Comparison of ENCODE assay signal across 8 mouse cellular contexts in genomic region chr9:57639661-57640328, GRCm38 (mm10). TPM values are rescaled to one million over a fixed set of nuclear protein-coding genes. Genes with fewer than 3 reads are reported as not detected.
DNase-seq lines count a peak whose midpoint lies in the region; ATAC-seq and TF ChIP-seq lines count a peak whose summit lies in the region.

No protein-coding gene starts in this region.

- peaks cover 10% of the 10 kb centered on the region; the same call in 1 of the 2 replicates for H3K36me3 ChIP-seq in heart, embryonic 10.5 days
- peaks cover 7% of the 10 kb centered on the region for H3K36me3 ChIP-seq in C2C12 (ENCODE audit: control insufficient read depth, insufficient read depth)
- no peaks in the 10 kb centered on the region; the same call in 1 of the 2 replicates for H3K36me3 ChIP-seq in forebrain, postnatal 0 days (ENCODE audit: insufficient read depth)
- H3K36me3 ChIP-seq in liver, embryonic 16.5 days (ENCODE audit: control insufficient read depth, insufficient read depth) = no peaks in the 10 kb centered on the region

- H3K4me3 ChIP-seq in heart, embryonic 10.5 days = peak overlapping the region; percentile 38
- no peak overlapping the region for H3K4me3 ChIP-seq in C2C12 (ENCODE audit: insufficient read depth, poor library complexity, severe bottlenecking)
- H3K4me3 ChIP-seq in forebrain, postnatal 0 days (ENCODE audit: low read depth, low read length) = no peak overlapping the region
- peak overlapping the region; percentile 43 for H3K4me3 ChIP-seq in liver, embryonic 16.5 days (ENCODE audit: low read depth, low read length)

- H3K4me1 ChIP-seq in heart, embryonic 10.5 days = peaks cover 81% of the 10 kb centered on the region
- H3K4me1 ChIP-seq in forebrain, postnatal 0 days (ENCODE audit: insufficient read depth) = peaks cover 45% of the 10 kb centered on the region
- peaks cover 85% of the 10 kb centered on the region for H3K4me1 ChIP-seq in liver, embryonic 16.5 days (ENCODE audit: control insufficient read depth, low read depth, low read length)

- peak overlapping the region; percentile 75; the same call in 1 of the 2 replicates for H3K27ac ChIP-seq in heart, embryonic 10.5 days
- H3K27ac ChIP-seq in forebrain, postnatal 0 days (ENCODE audit: low read depth, low read length) = peak overlapping the region; percentile 45; the same call in 1 of the 2 replicates
- H3K27ac ChIP-seq in liver, embryonic 16.5 days (ENCODE audit: low read length) = peak overlapping the region; percentile 86

- 74% methylated on average over 5 of the region's 5 CpGs for whole genome bisulfite sequencing in heart, embryonic 10.5 days
- WGBS in forebrain, postnatal 0 days = 64% methylated on average over 5 of the region's 5 CpGs
- WGBS in liver, embryonic 16.5 days (ENCODE audit: insufficient replicate concordance) = 35% methylated on average over 5 of the region's 5 CpGs

- peaks cover 100% of the 10 kb centered on the region for H3K79me2 ChIP-seq in C2C12 (ENCODE audit: control insufficient read depth, insufficient read depth)

- H3K79me3 ChIP-seq in C2C12 (ENCODE audit: low read depth) = peaks cover 94% of the 10 kb centered on the region

- DNase-seq in heart, embryonic 10.5 days (ENCODE audit: low spot score) = no peak
- DNase-seq in heart, adult 8-10 months (ENCODE audit: low spot score) = no peak
- DNase-seq in forebrain, postnatal 0 days = no peak
- no peak for DNase-seq in frontal cortex, postnatal 36 days (ENCODE audit: low spot score in 2 of 2)
- DNase-seq in gastrocnemius, adult 18-20 months (ENCODE audit: low spot score) = no peak

- H3K9ac ChIP-seq in forebrain, postnatal 0 days = peak overlapping the region; percentile 22; the same call in 1 of the 2 replicates
- H3K9ac ChIP-seq in liver, embryonic 16.5 days (ENCODE audit: low read depth, low read length) = peak overlapping the region; percentile 53

- peak overlapping the region; percentile 21; the same call in 1 of the 2 replicates for H3K4me2 ChIP-seq in forebrain, postnatal 0 days (ENCODE audit: low read depth)
- H3K4me2 ChIP-seq in liver, embryonic 16.5 days (ENCODE audit: low read depth, low read length) = peak overlapping the region; percentile 59

- no peaks in the 10 kb centered on the region for H3K9me3 ChIP-seq in heart, embryonic 10.5 days
- no peaks in the 10 kb centered on the region for H3K9me3 ChIP-seq in forebrain, postnatal 0 days (ENCODE audit: low read length)
- no peaks in the 10 kb centered on the region for H3K9me3 ChIP-seq in liver, embryonic 16.5 days (replicated peaks; ENCODE audit: control insufficient read depth, low read length)

- peak overlapping the region; percentile 48 for H3ac ChIP-seq in C2C12 (ENCODE audit: control insufficient read depth, insufficient read length, low read depth)

- H3K27me3 ChIP-seq in heart, embryonic 10.5 days (ENCODE audit: insufficient read depth, poor library complexity, severe bottlenecking) = no peaks in the 10 kb centered on the region
- no peaks in the 10 kb centered on the region for H3K27me3 ChIP-seq in C2C12 (ENCODE audit: control insufficient read depth, insufficient read depth, insufficient read length)
- no peaks in the 10 kb centered on the region for H3K27me3 ChIP-seq in forebrain, postnatal 0 days (ENCODE audit: insufficient read depth, low read length)
- H3K27me3 ChIP-seq in liver, embryonic 16.5 days (ENCODE audit: control insufficient read depth, insufficient read depth, low read depth, low read length) = no peaks in the 10 kb centered on the region

- no peak for ATAC-seq in forebrain, postnatal 0 days
- no peak for ATAC-seq in liver, embryonic 16.5 days (ENCODE audit: low read depth)
- ATAC-seq in inflammation-experienced regulatory T-cells, adult 6 months = no peak

- TF ChIP-seq CTCF in C2C12 (IDR thresholded peaks at IDR 0.05; ENCODE audit: control insufficient read depth, insufficient read depth, insufficient read length) = no peak
- no peak for TF ChIP-seq CTCF in forebrain, postnatal 0 days (IDR thresholded peaks at IDR 0.05; ENCODE audit: low read depth)

TF ChIP-seq in C2C12, 6 proteins besides CTCF, POLR2A, EP300 and RAD21:
- TF ChIP-seq MYOD1 (IDR thresholded peaks at IDR 0.05; ENCODE audit: control insufficient read depth, insufficient read length, low read depth) (no peak), MYOG (IDR thresholded peaks at IDR 0.05; ENCODE audit: control insufficient read depth, extremely low read depth, insufficient read length) (no peak), MAX (IDR thresholded peaks at IDR 0.05) (no peak), USF1 (IDR thresholded peaks at IDR 0.05; ENCODE audit: low read depth) (no peak), CEBPB (IDR thresholded peaks at IDR 0.05; ENCODE audit: low read depth) (no peak), FOSL1 (IDR thresholded peaks at IDR 0.05; ENCODE audit: insufficient read depth, low read length, poor library complexity, severe bottlenecking) (no peak)

RNA-seq across cellular contexts. Expression of gene Csk, which starts 13.6 kb away (rescaled TPM):
- 17.2 and 26.0 TPM in 2 replicates for polyA plus RNA-seq in heart, embryonic 10.5 days (2016; fragmentation: Nextera tagmentation; extraction: Ambion mirVana)
- total RNA-seq in heart, adult 8-10 months (2022) = 10 to 100 TPM; 18.9 to 32.0 (median 27.7) TPM
- 66.2 TPM for polyA plus RNA-seq in C2C12 (2012; fragmentation: generic; extraction: Trizol)
- total RNA-seq in forebrain, postnatal 0 days (2014; rRNA removed) = 105 and 135 TPM in 2 replicates
- polyA plus RNA-seq in forebrain, postnatal 0 days (2015; fragmentation: Nextera tagmentation; extraction: Ambion mirVana) = 37.0 and 46.3 TPM in 2 replicates
- 13.3 and 13.5 TPM in 2 replicates for polyA plus RNA-seq in liver, embryonic 16.5 days (2015; fragmentation: Nextera tagmentation; extraction: Ambion mirVana)
- 100 to 1,000 TPM; 113 to 133 (median 122) TPM for polyA plus RNA-seq in inflammation-experienced regulatory T-cells, adult 6 months (2017; shearing (Covaris generic))
- total RNA-seq in gastrocnemius, adult 18-20 months (2021) = 1 to 10 TPM; 6.4 to 9.8 TPM

RNA-seq across cellular contexts. Expression of gene Lman1l, which starts 19.2 kb away (rescaled TPM):
- polyA plus RNA-seq in heart, embryonic 10.5 days (2016; fragmentation: Nextera tagmentation; extraction: Ambion mirVana) = not detected in 2 replicates
- under 1 TPM in 3 of 4 experiments, not detected in 1; 0.16 to 0.32 (median 0.22) TPM for total RNA-seq in heart, adult 8-10 months (2022)
- 0.68 TPM for polyA plus RNA-seq in C2C12 (2012; fragmentation: generic; extraction: Trizol)
- total RNA-seq in forebrain, postnatal 0 days (2014; rRNA removed) = not detected in 2 replicates
- not detected in 2 replicates for polyA plus RNA-seq in forebrain, postnatal 0 days (2015; fragmentation: Nextera tagmentation; extraction: Ambion mirVana)
- polyA plus RNA-seq in liver, embryonic 16.5 days (2015; fragmentation: Nextera tagmentation; extraction: Ambion mirVana) = not detected in 2 replicates
- polyA plus RNA-seq in inflammation-experienced regulatory T-cells, adult 6 months (2017; shearing (Covaris generic)) = under 1 TPM; 0.23 to 0.97 (median 0.40) TPM
- not detected for total RNA-seq in gastrocnemius, adult 18-20 months (2021)

RNA-seq across cellular contexts. Expression of gene Cplx3, which starts 33.7 kb away (rescaled TPM):
- polyA plus RNA-seq in heart, embryonic 10.5 days (2016; fragmentation: Nextera tagmentation; extraction: Ambion mirVana) = 0.15 TPM in 1 of 2 replicates, not detected in the other
- total RNA-seq in heart, adult 8-10 months (2022) = not detected
- 0.06 TPM for polyA plus RNA-seq in C2C12 (2012; fragmentation: generic; extraction: Trizol)
- 0.67 and 1.8 TPM in 2 replicates for total RNA-seq in forebrain, postnatal 0 days (2014; rRNA removed)
- polyA plus RNA-seq in forebrain, postnatal 0 days (2015; fragmentation: Nextera tagmentation; extraction: Ambion mirVana) = 1.2 and 2.6 TPM in 2 replicates
- not detected in 2 replicates for polyA plus RNA-seq in liver, embryonic 16.5 days (2015; fragmentation: Nextera tagmentation; extraction: Ambion mirVana)
- polyA plus RNA-seq in inflammation-experienced regulatory T-cells, adult 6 months (2017; shearing (Covaris generic)) = not detected
- not detected for total RNA-seq in gastrocnemius, adult 18-20 months (2021)

RNA-seq across cellular contexts. Expression of gene Cyp1a2, which starts 43.7 kb away (rescaled TPM):
- not detected in 2 replicates for polyA plus RNA-seq in heart, embryonic 10.5 days (2016; fragmentation: Nextera tagmentation; extraction: Ambion mirVana)
- total RNA-seq in heart, adult 8-10 months (2022) = not detected
- not detected for polyA plus RNA-seq in C2C12 (2012; fragmentation: generic; extraction: Trizol)
- not detected in 2 replicates for total RNA-seq in forebrain, postnatal 0 days (2014; rRNA removed)
- polyA plus RNA-seq in forebrain, postnatal 0 days (2015; fragmentation: Nextera tagmentation; extraction: Ambion mirVana) = not detected in 2 replicates
- polyA plus RNA-seq in liver, embryonic 16.5 days (2015; fragmentation: Nextera tagmentation; extraction: Ambion mirVana) = 0.12 TPM in 2 replicates
- not detected for polyA plus RNA-seq in inflammation-experienced regulatory T-cells, adult 6 months (2017; shearing (Covaris generic))
- not detected for total RNA-seq in gastrocnemius, adult 18-20 months (2021)

RNA-seq across cellular contexts. Expression of gene Cyp1a1, which starts 47.9 kb away (rescaled TPM):
- polyA plus RNA-seq in heart, embryonic 10.5 days (2016; fragmentation: Nextera tagmentation; extraction: Ambion mirVana) = 0.05 TPM in 1 of 2 replicates, not detected in the other
- total RNA-seq in heart, adult 8-10 months (2022) = under 1 TPM in 2 of 4 experiments, not detected in 2; 0.14 to 0.69 TPM
- 0.14 TPM for polyA plus RNA-seq in C2C12 (2012; fragmentation: generic; extraction: Trizol)
- total RNA-seq in forebrain, postnatal 0 days (2014; rRNA removed) = 0.38 and 0.67 TPM in 2 replicates
- polyA plus RNA-seq in forebrain, postnatal 0 days (2015; fragmentation: Nextera tagmentation; extraction: Ambion mirVana) = 0.30 and 0.42 TPM in 2 replicates
- polyA plus RNA-seq in liver, embryonic 16.5 days (2015; fragmentation: Nextera tagmentation; extraction: Ambion mirVana) = 0.05 and 0.07 TPM in 2 replicates
- polyA plus RNA-seq in inflammation-experienced regulatory T-cells, adult 6 months (2017; shearing (Covaris generic)) = under 1 TPM in 2 of 3 experiments, not detected in 1; 0.21 TPM
- under 1 TPM; 0.24 to 0.37 TPM for total RNA-seq in gastrocnemius, adult 18-20 months (2021)

Comparison
In these comparisons a context has a peak if more than half of its experiments do, and no peak if none do; other contexts are left out.
1. H3K4me3 ChIP-seq: peak in heart, embryonic 10.5 days (single experiment) and liver, embryonic 16.5 days (single experiment); none in C2C12 (single experiment) and forebrain, postnatal 0 days (single experiment).
2. Peak in every context shown above with its lines, with median percentiles within 50 percentile points of each other: H3K27ac ChIP-seq.